Mouse (Mus musculus) regulatory T cell (primary cell): ENCODE results near the gene Tnfrsf12a.

Experiments
- in situ Hi-C: fragments of 300-600 bp; cut with MboI, MseI; formaldehyde crosslinking; loops from one replicate; pipeline ENCODE4 v1.15.1; 2025; ENCODE audit warnings: high pct_unique_total_duplicates

Tnfrsf12a gene

GRCm38 (mm10) chr17:23677236-23677679, at the start of gene Tnfrsf12a:
Gene Tnfrsf12a, minus strand, starts transcription at chr17:23677468.
- in situ Hi-C loops = no loop called here

- in situ Hi-C loops = no loop called here
Observed at GRCm38 (mm10) chr17:23726758-23727142, 49.5 kb upstream of the Tnfrsf12a start.

DNA sequence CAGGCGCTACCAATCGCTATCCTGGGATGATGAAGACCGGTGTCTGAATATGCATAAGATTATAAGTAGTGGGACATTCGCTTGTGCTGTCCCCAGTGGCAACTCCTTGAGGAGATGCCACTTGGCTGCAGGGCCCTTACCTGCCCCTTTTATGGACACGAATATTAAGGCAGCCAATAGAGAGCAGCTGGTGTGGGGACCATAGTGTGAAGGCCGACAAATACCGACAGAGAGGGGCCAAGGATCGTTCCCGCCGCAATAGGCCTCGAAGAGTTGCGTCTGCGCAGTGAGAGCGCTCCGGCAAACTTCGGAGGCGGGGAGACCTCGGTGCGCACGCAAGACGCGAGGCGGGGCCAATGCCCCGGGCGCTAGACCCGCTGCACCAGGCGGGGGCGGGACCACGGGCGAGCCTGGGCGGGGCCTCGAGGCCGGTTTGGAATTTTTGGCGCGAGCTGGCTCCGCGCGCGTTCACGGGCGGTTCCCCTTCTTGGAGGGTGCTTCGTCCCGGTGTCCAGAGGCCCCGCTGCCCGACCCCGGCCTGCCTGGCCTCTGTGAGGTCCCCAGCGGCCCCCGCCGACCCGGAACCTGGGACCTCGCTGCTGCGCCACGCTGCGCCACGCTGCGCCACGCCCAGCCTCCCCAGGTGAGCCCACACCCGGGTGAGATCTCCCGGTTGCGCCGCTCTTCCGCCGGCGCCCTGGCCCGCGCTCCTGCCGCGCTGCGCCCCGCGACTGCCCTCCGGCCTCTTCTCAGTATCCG, 48.9 kb upstream of the Tnfrsf12a start, which contains the start of gene Pkmyt1:
Pkmyt1 (plus strand) TSS at position 338 of the 759 bp plus-strand sequence.
- in situ Hi-C loops = no loop called here

- in situ Hi-C loops = no loop called here
Observed at GRCm38 (mm10) chr17:23725477-23725876, 48.2 kb upstream of the Tnfrsf12a start.

DNA sequence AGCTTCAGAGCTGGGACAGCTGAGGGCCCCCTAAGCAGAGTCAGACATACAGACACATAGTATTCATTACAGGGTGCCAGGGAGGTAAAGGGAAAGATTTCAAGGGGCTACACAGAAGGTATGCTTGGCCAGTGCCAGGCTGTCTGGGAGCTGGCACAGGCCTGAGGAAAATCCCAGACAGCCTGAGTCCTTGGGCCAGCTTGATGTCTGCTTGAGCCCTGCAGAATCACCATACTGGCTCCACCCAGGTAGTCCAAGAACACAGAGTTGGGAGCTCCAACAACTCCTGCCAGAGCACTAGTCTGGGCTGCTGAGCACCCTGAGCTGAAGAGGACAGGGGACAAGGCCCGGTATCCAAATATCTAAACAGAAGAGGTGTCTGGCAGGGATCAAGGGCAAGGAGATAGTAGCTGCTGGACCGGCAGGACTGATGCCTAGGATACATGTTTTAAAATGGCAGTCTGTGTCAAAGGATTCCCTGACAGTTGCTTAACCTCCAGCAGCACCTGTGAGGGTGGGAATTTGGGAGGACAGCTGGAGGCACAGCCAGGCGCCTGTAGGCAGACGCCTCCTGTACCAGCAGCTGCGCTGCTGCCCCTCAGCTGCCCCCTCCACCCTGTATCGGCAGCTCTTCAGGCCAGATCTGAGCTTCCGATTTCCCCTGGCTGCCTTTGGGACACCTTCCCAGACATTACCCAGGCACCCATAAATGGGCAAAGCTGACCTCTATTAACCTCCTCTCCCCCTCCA, 45.3 kb upstream of the Tnfrsf12a start, which contains the start of gene 1520401A03Rik:
1520401A03Rik (minus strand) TSS at position 408 of the 750 bp plus-strand sequence.
- in situ Hi-C loops = no loop called here

DNA sequence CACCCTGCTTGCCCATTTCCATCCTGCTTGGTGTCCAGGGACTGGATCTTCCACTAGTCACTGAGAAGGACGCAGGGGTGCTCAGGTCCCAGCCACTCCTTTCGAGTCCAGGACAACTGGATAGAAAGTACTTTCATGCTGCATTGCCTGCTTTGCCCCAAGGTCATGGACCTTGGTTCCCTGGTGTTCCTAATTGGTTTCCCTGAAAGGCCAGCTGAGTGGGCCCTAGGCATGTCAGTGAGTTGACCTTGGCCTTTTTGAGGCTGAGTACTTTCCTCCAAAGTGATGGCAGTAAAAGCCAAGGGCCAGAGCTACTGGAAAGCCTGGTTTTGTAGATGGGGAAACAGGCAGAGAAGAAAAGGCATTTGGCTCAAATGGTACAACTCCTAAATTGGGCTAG, 44.6 kb upstream of the Tnfrsf12a start:
- in situ Hi-C loops = no loop called here

- in situ Hi-C loops = loop anchor here (10.0 kb wide), 1 partner anchor 1645 kb away; no protein-coding TSS in a partner anchor
Observed at GRCm38 (mm10) chr17:23719455-23719854, 42.2 kb upstream of the Tnfrsf12a start.

DNA sequence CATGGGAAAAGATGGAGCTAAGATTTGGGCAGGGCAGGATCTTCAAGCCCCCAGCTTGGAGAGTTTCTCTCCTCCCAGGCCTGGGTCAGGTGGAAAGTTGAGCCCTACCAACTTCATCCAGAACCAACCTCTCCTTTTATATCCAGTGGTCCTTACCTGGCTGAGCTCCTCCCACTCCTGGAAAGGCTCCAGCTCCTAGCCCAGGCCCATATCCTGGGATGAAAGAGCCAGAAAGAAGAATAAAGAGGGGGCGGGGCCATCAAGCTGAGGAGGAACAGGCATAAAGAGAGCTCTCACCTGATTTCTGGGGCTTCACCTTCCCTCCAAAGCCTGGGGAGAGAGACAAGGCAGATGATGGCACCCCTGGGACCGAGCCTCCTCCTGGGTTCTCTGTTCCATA, 39.7 kb upstream of the Tnfrsf12a start:
- in situ Hi-C loops = loop anchor here (10.0 kb wide), 1 partner anchor 1642 kb away; no protein-coding TSS in a partner anchor

DNA sequence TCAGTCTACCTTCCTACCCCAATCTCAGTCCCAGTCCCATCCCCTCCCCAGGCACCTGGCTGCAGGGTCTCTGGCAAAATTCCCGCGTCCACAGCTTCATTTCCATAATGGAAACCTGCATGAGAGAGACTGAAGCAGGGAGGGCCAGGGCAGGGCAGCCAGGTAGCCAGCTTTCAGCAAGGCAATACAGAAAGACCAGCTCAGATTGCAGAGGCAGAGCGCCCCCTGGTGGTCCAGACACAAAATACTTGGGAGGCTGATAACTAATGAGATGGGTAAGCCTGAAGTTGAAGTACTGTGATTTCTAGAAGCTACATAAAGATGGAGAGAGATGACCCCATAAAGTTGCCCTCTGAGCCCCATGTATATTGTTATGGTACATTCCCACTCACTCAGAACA, 28.9 kb upstream of the Tnfrsf12a start:
- in situ Hi-C loops = loop anchor here (5.0 kb wide), 1 partner anchor 39 kb away; no protein-coding TSS in a partner anchor

GRCm38 (mm10) chr17:23705525-23706104, 28.3 kb upstream of the Tnfrsf12a start:
- in situ Hi-C loops = loop anchor here (5.0 kb wide), 1 partner anchor 38 kb away; no protein-coding TSS in a partner anchor

- in situ Hi-C loops = loop anchor here (5.0 kb wide), 1 partner anchor 37 kb away; no protein-coding TSS in a partner anchor
Observed at GRCm38 (mm10) chr17:23704741-23705140, 27.5 kb upstream of the Tnfrsf12a start.

DNA sequence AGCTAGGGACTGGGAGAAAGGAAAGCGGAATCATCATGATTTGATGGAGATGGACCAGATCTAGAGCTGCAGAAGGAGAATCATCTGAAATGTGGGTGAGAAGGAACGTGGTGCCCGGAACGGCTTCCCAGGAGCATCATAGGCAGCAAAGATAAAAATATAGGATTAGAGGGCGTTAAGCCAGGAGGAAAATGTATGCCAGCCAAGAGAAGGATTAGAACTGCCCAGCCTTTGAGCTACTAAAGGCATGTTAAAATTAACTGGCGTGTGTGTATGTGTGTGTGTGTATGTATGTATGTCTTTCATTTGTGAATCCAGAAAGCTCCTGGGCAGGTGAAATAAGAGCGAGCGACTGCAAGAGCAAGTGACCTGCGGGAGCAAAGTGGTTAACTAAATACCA, 26.0 kb upstream of the Tnfrsf12a start:
- in situ Hi-C loops = no loop called here

DNA sequence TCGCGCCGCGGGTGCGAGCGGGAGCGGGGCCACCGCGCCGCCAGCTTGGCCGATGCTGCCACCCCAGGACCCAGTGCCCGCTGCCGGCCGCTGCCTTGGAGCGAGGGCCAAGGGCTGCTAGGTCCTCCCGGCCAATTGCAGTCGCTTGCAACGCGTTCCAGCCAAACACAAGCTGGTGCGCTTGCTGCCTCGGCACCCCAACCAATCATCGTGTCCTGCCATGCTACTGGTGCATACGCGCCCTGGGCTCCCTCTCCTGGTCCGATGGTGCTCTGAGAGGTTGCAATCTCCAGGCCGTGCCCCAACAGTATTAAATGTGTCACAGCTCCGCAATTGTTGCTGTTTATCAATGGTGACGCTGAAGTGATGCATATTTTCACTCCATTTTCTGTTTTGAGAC, 22.8 kb upstream of the Tnfrsf12a start:
- in situ Hi-C loops = no loop called here

GRCm38 (mm10) chr17:23699131-23700077, 22.1 kb upstream of the Tnfrsf12a start:
- in situ Hi-C loops = no loop called here

- in situ Hi-C loops = no loop called here
Observed at GRCm38 (mm10) chr17:23695801-23696200, 18.5 kb upstream of the Tnfrsf12a start.

- in situ Hi-C loops = no loop called here
Observed at GRCm38 (mm10) chr17:23694491-23694890, 17.2 kb upstream of the Tnfrsf12a start.

DNA sequence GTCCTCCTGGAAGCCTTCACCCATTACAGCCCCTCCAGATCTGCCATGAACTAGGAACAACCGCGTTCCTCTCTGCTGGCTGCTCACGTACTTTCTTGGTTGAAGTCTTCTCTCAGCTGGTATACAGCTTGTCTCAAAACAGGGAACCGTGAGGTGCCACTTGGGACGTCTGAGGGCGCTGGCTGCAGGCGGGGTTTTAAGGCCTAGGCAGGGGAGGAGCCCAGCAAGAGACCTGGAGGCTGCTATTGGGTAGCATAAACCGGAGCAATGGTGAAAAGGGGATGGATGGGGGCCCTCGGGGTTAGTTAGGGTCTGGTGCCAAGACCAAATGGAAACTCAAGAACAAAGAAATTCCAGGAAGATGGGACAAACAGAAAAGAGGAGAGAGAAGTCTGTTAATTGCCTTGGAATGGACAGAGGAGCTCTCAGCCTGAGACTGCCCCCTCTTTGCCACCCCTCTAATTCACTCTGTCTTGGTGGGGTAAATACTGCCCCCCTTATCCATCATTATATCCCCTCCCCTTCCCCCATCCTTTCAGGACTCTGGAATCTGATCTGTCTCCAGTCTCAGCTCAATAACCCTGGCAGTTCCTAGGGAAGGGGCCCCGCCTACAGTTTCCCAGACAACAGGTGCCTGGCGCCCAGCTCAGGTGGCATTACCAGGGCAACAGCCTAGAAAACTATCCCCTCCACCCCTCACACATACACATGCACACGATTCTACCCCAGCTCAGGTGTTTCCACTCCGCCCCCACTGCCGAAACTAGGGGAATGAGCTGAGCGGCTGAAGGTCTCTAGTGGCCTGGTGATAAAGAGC, 6.8 kb upstream of the Tnfrsf12a start, which contains the start of gene Cldn9:
Cldn9 (minus strand) TSS at position 171 of the 817 bp plus-strand sequence.
- in situ Hi-C loops = no loop called here

DNA sequence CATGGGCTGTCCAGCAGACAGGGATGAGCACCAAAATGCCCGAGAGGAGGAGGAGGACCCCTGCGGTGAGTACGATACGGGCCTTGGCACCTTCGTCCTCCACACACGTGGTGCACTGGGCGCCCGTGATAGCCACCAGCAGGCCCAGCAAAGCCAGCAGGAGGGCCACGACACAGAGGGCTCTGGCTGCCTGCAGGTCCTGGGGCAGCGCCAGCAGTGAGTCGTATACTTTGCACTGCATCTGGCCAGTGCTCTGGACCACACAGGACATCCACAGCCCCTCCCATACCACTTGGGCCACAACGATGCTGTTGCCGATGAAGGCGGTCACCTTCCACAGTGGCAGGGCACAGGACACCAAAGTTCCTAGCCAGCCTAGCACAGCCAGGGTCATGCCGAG, 6.0 kb upstream of the Tnfrsf12a start:
- in situ Hi-C loops = no loop called here

- in situ Hi-C loops = no loop called here
Observed at GRCm38 (mm10) chr17:23682530-23682929, 5.3 kb upstream of the Tnfrsf12a start.

DNA sequence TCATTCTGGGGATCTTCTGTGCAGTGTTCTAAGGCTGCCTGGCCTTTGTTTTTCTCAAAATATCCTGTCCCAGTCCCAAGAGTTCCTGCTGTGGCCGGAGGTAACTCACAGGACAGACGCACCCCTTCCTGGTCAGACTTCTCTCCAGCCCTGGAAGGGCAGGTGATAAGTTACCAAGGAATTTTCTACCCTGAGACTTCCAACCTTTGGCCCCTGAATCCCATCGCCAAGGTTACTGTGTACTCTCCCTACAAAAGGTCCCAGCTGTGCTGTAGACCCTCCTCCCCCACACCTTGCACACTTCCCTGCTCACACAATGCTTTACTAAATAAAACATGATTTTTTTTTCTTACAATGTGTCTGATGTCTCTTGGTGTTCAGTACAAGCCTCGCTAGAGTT, 4.8 kb upstream of the Tnfrsf12a start:
- in situ Hi-C loops = no loop called here
